ENCODE assay signal across 8 mouse cellular contexts in genomic region chr14:75767492-75768274, GRCm38 (mm10). TPM values are rescaled to one million over a fixed set of nuclear protein-coding genes. Genes with fewer than 3 reads are reported as not detected.
DNase-seq lines count a peak whose midpoint lies in the region; ATAC-seq and TF ChIP-seq lines count a peak whose summit lies in the region.

No protein-coding gene starts in this region.

- H3K79me2 ChIP-seq in heart, adult 2 months (replicated peaks; ENCODE audit: control insufficient read depth, insufficient read depth, low read length): no peaks in the 10 kb centered on the region

- TF ChIP-seq CTCF in heart, adult 2 months (IDR thresholded peaks at IDR 0.05): peak; percentile 95; the same call in 1 of the 2 replicates

- peaks cover 69% of the 10 kb centered on the region for H3K36me3 ChIP-seq in embryonic facial prominence, embryonic 10.5 days (replicated peaks)
- H3K36me3 ChIP-seq in heart, adult 2 months (ENCODE audit: control insufficient read depth, insufficient read depth, low read length): no peaks in the 10 kb centered on the region
- peaks cover 23% of the 10 kb centered on the region for H3K36me3 ChIP-seq in limb, embryonic 12.5 days
- 0 out of 2 replicates have a peak, but pooled peaks cover 4% of the 10 kb centered on the region for H3K36me3 ChIP-seq in stomach, embryonic 15.5 days

- 56% methylated on average over 17 of the region's 17 CpGs for WGBS in embryonic facial prominence, embryonic 10.5 days
- WGBS in heart, adult 2 months: 52% methylated on average over 17 of the region's 17 CpGs
- 59% methylated on average over 17 of the region's 17 CpGs for WGBS in limb, embryonic 12.5 days
- 55% methylated on average over 17 of the region's 17 CpGs for WGBS in stomach, embryonic 15.5 days

- no peak overlapping the region for H3K4me3 ChIP-seq in embryonic facial prominence, embryonic 10.5 days
- H3K4me3 ChIP-seq in heart, adult 2 months: no peak overlapping the region
- H3K4me3 ChIP-seq in limb, embryonic 12.5 days (replicated peaks): 0 out of 2 replicates have a peak overlapping the region, but pooled peaks have one; percentile 9
- no peak overlapping the region for H3K4me3 ChIP-seq in stomach, embryonic 15.5 days (replicated peaks)

- 0 out of 2 replicates have a peak, but pooled peaks cover 3% of the 10 kb centered on the region for H3K4me1 ChIP-seq in embryonic facial prominence, embryonic 10.5 days
- peaks cover 1% of the 10 kb centered on the region; the same call in 1 of the 2 replicates for H3K4me1 ChIP-seq in heart, adult 2 months (ENCODE audit: control insufficient read depth, insufficient read depth, low read length)
- H3K4me1 ChIP-seq in limb, embryonic 12.5 days (replicated peaks): no peaks in the 10 kb centered on the region
- H3K4me1 ChIP-seq in stomach, embryonic 15.5 days: no peaks in the 10 kb centered on the region

- H3K27ac ChIP-seq in embryonic facial prominence, embryonic 10.5 days (replicated peaks): peak overlapping the region; percentile 83
- no peak overlapping the region for H3K27ac ChIP-seq in heart, adult 2 months
- peak overlapping the region; percentile 85 for H3K27ac ChIP-seq in limb, embryonic 12.5 days
- no peak overlapping the region for H3K27ac ChIP-seq in stomach, embryonic 15.5 days

- H3K9ac ChIP-seq in heart, adult 2 months (ENCODE audit: low read depth, low read length): no peak overlapping the region
- H3K9ac ChIP-seq in limb, embryonic 12.5 days (replicated peaks): peak overlapping the region; percentile 34; the same call in 1 of the 2 replicates
- no peak overlapping the region for H3K9ac ChIP-seq in stomach, embryonic 15.5 days

- peak; percentile 83 for ATAC-seq in limb, embryonic 12.5 days (ENCODE audit: insufficient number of reproducible peaks, insufficient read depth, low FRiP score, low TSS enrichment, low read depth)
- peak; percentile 86 for ATAC-seq in monocyte, adult 5-6 weeks (replicated peaks; ENCODE audit: insufficient number of reproducible peaks, low FRiP score, low TSS enrichment, poor library complexity, severe bottlenecking)
- ATAC-seq in stomach, embryonic 15.5 days (ENCODE audit: insufficient read depth, low FRiP score, low read depth): peak; percentile 53; the same call in 1 of the 2 replicates

- intact Hi-C loops in heart, adult 2 months (cut with DNase I): loop anchor here (1.0 to 10.0 kb wide), 2 partner anchors 62 to 573 kb away; no protein-coding TSS in a partner anchor

- TF ChIP-seq POLR2A in heart, adult 2 months (IDR thresholded peaks at IDR 0.05; ENCODE audit: insufficient read depth, low read depth, low read length): no peak

- peak overlapping the region; percentile 38 for H3K4me2 ChIP-seq in limb, embryonic 12.5 days
- H3K4me2 ChIP-seq in stomach, embryonic 15.5 days: peak overlapping the region; percentile 29; the same call in 1 of the 2 replicates

- no peaks in the 10 kb centered on the region for H3K9me3 ChIP-seq in embryonic facial prominence, embryonic 10.5 days
- H3K9me3 ChIP-seq in limb, embryonic 12.5 days: no peaks in the 10 kb centered on the region
- H3K9me3 ChIP-seq in stomach, embryonic 15.5 days: no peaks in the 10 kb centered on the region

- TF ChIP-seq EP300 in heart, adult 2 months (IDR thresholded peaks at IDR 0.05; ENCODE audit: insufficient read depth, low read depth, low read length): peak; percentile 30; the same call in 1 of the 2 replicates

- H3K27me3 ChIP-seq in embryonic facial prominence, embryonic 10.5 days (replicated peaks; ENCODE audit: low read depth, poor library complexity, severe bottlenecking): no peaks in the 10 kb centered on the region
- no peaks in the 10 kb centered on the region for H3K27me3 ChIP-seq in heart, adult 2 months (ENCODE audit: control insufficient read depth, insufficient read depth, low read length)
- no peaks in the 10 kb centered on the region for H3K27me3 ChIP-seq in limb, embryonic 12.5 days
- H3K27me3 ChIP-seq in stomach, embryonic 15.5 days (replicated peaks): no peaks in the 10 kb centered on the region

- peak; percentile 69 for DNase-seq in A20 (ENCODE audit: low read depth, low spot score)
- peak; percentile 50 to 58 for DNase-seq in adrenal gland, adult 18-20 months (ENCODE audit: low spot score in 2 of 2)
- peak; percentile 84 for DNase-seq in embryonic facial prominence, embryonic 10.5 days (ENCODE audit: low spot score)
- peak; percentile 53 to 66 for DNase-seq in heart, adult 2 months
- peak; percentile 69 to 84 for DNase-seq in kidney, adult 8-10 months

RNA-seq across cellular contexts. Expression of gene Cog3, which starts 13.4 kb away (rescaled TPM):
- 10 to 100 TPM; 22.7 to 26.4 TPM for total RNA-seq in adrenal gland, adult 18-20 months (2021)
- polyA plus RNA-seq in embryonic facial prominence, embryonic 10.5 days (2016; fragmentation: Nextera tagmentation; extraction: Ambion mirVana): 19.5 and 20.6 TPM in 2 replicates
- 10 to 100 TPM; 13.1 to 14.0 TPM for total RNA-seq in heart, adult 2 months (2021)
- polyA plus RNA-seq in heart, adult 2 months (2012; rRNA removed): 6.0 and 11.7 TPM in 2 replicates
- polyA plus RNA-seq in limb, embryonic 12.5 days (2016; fragmentation: Nextera tagmentation; extraction: Ambion mirVana): 26.0 and 27.0 TPM in 2 replicates
- 30.0 to 44.2 TPM (median 41.3 TPM) in 3 replicates for total RNA-seq in monocyte, adult 5-6 weeks (2017)
- 19.9 TPM in 2 replicates for polyA plus RNA-seq in stomach, embryonic 15.5 days (2015; fragmentation: Nextera tagmentation; extraction: Ambion mirVana)

RNA-seq across cellular contexts. Expression of gene Slc25a30, which starts 19.2 kb away (rescaled TPM):
- 100 to 1,000 TPM in 1 of 2 experiments, 10 to 100 TPM in 1; 81.1 to 119 TPM for total RNA-seq in adrenal gland, adult 18-20 months (2021)
- polyA plus RNA-seq in embryonic facial prominence, embryonic 10.5 days (2016; fragmentation: Nextera tagmentation; extraction: Ambion mirVana): 7.0 and 7.1 TPM in 2 replicates
- 10 to 100 TPM; 13.9 to 15.2 TPM for total RNA-seq in heart, adult 2 months (2021)
- 6.3 and 7.2 TPM in 2 replicates for polyA plus RNA-seq in heart, adult 2 months (2012; rRNA removed)
- 4.6 and 4.7 TPM in 2 replicates for polyA plus RNA-seq in limb, embryonic 12.5 days (2016; fragmentation: Nextera tagmentation; extraction: Ambion mirVana)
- total RNA-seq in monocyte, adult 5-6 weeks (2017): 22.8 to 36.1 TPM (median 24.3 TPM) in 3 replicates
- 3.2 and 3.3 TPM in 2 replicates for polyA plus RNA-seq in stomach, embryonic 15.5 days (2015; fragmentation: Nextera tagmentation; extraction: Ambion mirVana)

Comparison
In these comparisons a context has a peak if more than half of its experiments do, and no peak if none do; other contexts are left out.
1. H3K27ac ChIP-seq: peak in embryonic facial prominence, embryonic 10.5 days (single experiment) and limb, embryonic 12.5 days (single experiment); none in heart, adult 2 months (single experiment) and stomach, embryonic 15.5 days (single experiment).
2. Peak in every context shown above with its lines, with median percentiles within 50 percentile points of each other: DNase-seq and ATAC-seq.